Mouse (Mus musculus): ENCODE results near the gene Gm20503.

GRCm38 (mm10) chr4:59009186-59009585 is 6.2 kb downstream of the Gm20503 start:
- TF ChIP-seq CTCF (IDR thresholded peaks at IDR 0.05; ENCODE audit: extremely low read depth, insufficient read depth, low read length) (no peak), POLR2A (IDR thresholded peaks at IDR 0.05; ENCODE audit: extremely low read depth, insufficient read depth, low read length) (no peak)

All from cortical plate, adult 2 months (tissue).